17 mouse cellular contexts compared by ENCODE assay signal in the genomic region with DNA sequence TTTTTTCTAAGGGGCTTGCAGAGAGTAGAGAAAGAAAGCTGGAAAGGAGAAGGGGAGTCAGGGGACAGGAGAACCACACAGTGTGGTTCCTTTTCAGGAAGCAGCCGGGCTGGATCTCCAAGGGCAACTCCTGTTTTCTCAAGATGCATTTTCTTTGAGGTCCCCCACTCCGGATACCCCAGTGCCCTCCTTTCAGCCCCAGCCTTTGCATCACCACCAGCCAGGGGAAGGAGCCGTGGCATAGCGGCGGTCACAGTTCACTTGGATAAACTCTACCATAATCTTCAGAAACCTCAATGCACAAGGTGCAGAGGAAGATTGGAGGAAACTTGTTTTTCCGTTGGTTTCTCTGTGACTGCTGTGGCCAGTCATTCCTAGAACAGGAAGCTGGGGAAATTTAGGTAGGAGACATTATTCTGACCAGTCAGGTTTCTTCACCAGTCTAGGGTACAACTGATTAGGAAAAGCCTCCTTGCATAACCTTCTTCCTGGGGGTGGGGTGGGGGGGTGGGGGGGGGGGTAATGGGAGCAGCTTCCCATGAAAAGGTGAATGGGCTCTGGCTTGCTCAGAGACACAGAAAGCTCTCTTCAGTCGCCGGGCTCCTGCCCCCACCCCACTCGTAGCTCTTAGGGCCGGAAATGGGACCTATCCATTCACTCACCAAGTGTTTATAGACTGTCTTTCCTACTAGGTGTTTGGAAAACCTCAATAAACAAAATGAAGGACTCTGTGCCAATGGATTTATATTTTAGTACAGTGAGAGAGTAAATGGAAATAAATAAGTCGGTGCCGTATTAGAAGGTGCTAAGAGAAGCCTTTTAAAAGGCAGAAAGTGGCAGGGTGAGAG.
A peak's percentile ranks its signal among the peaks of the same experiment; 100 is the strongest.
DNase-seq lines count a peak whose midpoint lies in the region; ATAC-seq and TF ChIP-seq lines count a peak whose summit lies in the region.
"Had no signal": no experiment of that assay in that cellular context is flagged by ENCODE, and none has a peak within 500 bp of the region (broad histone marks: within the 10 kb centered on the region; RNA-seq: fewer than 3 reads in every experiment).

No protein-coding gene starts in this region.

- H3K36me3 ChIP-seq in lung, postnatal 0 days (ENCODE audit: insufficient read depth, low read length), result no peaks in the 10 kb centered on the region
- H3K36me3 ChIP-seq in kidney, embryonic 15.5 days, result no peaks in the 10 kb centered on the region
- no peaks in the 10 kb centered on the region for H3K36me3 ChIP-seq in intestine, embryonic 16.5 days (ENCODE audit: control insufficient read depth, insufficient read depth, low read length)
- H3K36me3 ChIP-seq: hindbrain, embryonic 13.5 days; limb, embryonic 15.5 days had no signal

- 36% methylated on average over 12 of the region's 12 CpGs for WGBS in lung, postnatal 0 days
- WGBS in kidney, embryonic 15.5 days, result 76% methylated on average over 12 of the region's 12 CpGs
- WGBS in intestine, embryonic 16.5 days, result 68% methylated on average over 12 of the region's 12 CpGs

- no peaks in the 10 kb centered on the region for H3K27me3 ChIP-seq in lung, postnatal 0 days (replicated peaks; ENCODE audit: insufficient read depth, low read length)
- no peaks in the 10 kb centered on the region for H3K27me3 ChIP-seq in kidney, embryonic 15.5 days
- H3K27me3 ChIP-seq in intestine, embryonic 16.5 days (replicated peaks; ENCODE audit: control insufficient read depth, insufficient read depth, low read length), result no peaks in the 10 kb centered on the region
- H3K27me3 ChIP-seq: hindbrain, embryonic 13.5 days; limb, embryonic 15.5 days had no signal

- H3K27ac ChIP-seq in lung, postnatal 0 days (ENCODE audit: low read length), result no peak overlapping the region
- no peak overlapping the region for H3K27ac ChIP-seq in kidney, embryonic 15.5 days
- H3K27ac ChIP-seq in intestine, embryonic 16.5 days (ENCODE audit: low read length), result no peak overlapping the region
- H3K27ac ChIP-seq: hindbrain, embryonic 13.5 days; limb, embryonic 15.5 days; stomach, postnatal 0 days had no signal

- peak; percentile 34 for DNase-seq in thymus, postnatal 0 days (ENCODE audit: low spot score)
- no peak for DNase-seq in thymus, adult 18-20 months
- peak; percentile 38 for DNase-seq in liver
- DNase-seq in lung, postnatal 0 days (ENCODE audit: low spot score), result peak; percentile 11
- no peak for DNase-seq in cerebellum, adult 11 months
- DNase-seq: cerebellum, adult 2 months; embryo, embryonic 11 days; gastrocnemius, postnatal 10 days; spleen, adult 18-20 months had no signal

- no peaks in the 10 kb centered on the region for H3K9me3 ChIP-seq in lung, postnatal 0 days (ENCODE audit: low read length)
- no peaks in the 10 kb centered on the region for H3K9me3 ChIP-seq in kidney, embryonic 15.5 days (replicated peaks)
- no peaks in the 10 kb centered on the region for H3K9me3 ChIP-seq in intestine, embryonic 16.5 days (ENCODE audit: control insufficient read depth, low read length)
- H3K9me3 ChIP-seq: limb, embryonic 15.5 days had no signal

- ATAC-seq in lung, postnatal 0 days, result peak; percentile 47; the same call in 1 of the 2 replicates
- 0 out of 2 replicates have a peak, but pooled peaks have one; percentile 40 for ATAC-seq in monocyte, adult 5-6 weeks (replicated peaks; ENCODE audit: insufficient number of reproducible peaks, low FRiP score, low TSS enrichment, poor library complexity, severe bottlenecking)
- no peak for ATAC-seq in kidney, embryonic 15.5 days (replicated peaks; ENCODE audit: low FRiP score)
- no peak for ATAC-seq in intestine, embryonic 16.5 days
- ATAC-seq: forebrain, embryonic 16.5 days; intestine, postnatal 0 days had no signal

- H3K9ac ChIP-seq in lung, postnatal 0 days (replicated peaks; ENCODE audit: low read depth), result no peak overlapping the region
- H3K9ac ChIP-seq in kidney, embryonic 15.5 days, result no peak overlapping the region
- H3K9ac ChIP-seq in intestine, embryonic 16.5 days (ENCODE audit: low read depth, low read length), result no peak overlapping the region
- H3K9ac ChIP-seq: hindbrain, embryonic 13.5 days; limb, embryonic 15.5 days had no signal

- no peaks in the 10 kb centered on the region for H3K4me1 ChIP-seq in lung, postnatal 0 days (ENCODE audit: insufficient read depth, low read depth, low read length)
- 0 out of 2 replicates have a peak, but pooled peaks cover 3% of the 10 kb centered on the region for H3K4me1 ChIP-seq in kidney, embryonic 15.5 days
- H3K4me1 ChIP-seq in intestine, embryonic 16.5 days (ENCODE audit: control insufficient read depth, insufficient read depth, low read length), result no peaks in the 10 kb centered on the region
- H3K4me1 ChIP-seq: hindbrain, embryonic 13.5 days; limb, embryonic 15.5 days had no signal

- TF ChIP-seq EP300 in lung, postnatal 0 days (IDR thresholded peaks at IDR 0.05), result 0 out of 2 replicates have a peak, but pooled peaks have one; percentile 37

- no peak for TF ChIP-seq CTCF in lung, postnatal 0 days (IDR thresholded peaks at IDR 0.05)

- no peak overlapping the region for H3K4me3 ChIP-seq in lung, postnatal 0 days (ENCODE audit: low read depth, low read length)
- H3K4me3 ChIP-seq in kidney, embryonic 15.5 days (replicated peaks), result no peak overlapping the region
- H3K4me3 ChIP-seq in intestine, embryonic 16.5 days (ENCODE audit: low read length), result no peak overlapping the region
- H3K4me3 ChIP-seq: hindbrain, embryonic 13.5 days; limb, embryonic 15.5 days had no signal

- H3K4me2 ChIP-seq in lung, postnatal 0 days (replicated peaks; ENCODE audit: low read depth, low read length), result no peak overlapping the region; the same call in 1 of the 2 replicates
- H3K4me2 ChIP-seq in kidney, embryonic 15.5 days, result no peak overlapping the region
- H3K4me2 ChIP-seq in intestine, embryonic 16.5 days (ENCODE audit: low read depth, low read length), result no peak overlapping the region
- H3K4me2 ChIP-seq: hindbrain, embryonic 13.5 days; limb, embryonic 15.5 days had no signal

Comparison
In these comparisons a context has a peak if more than half of its experiments do, and no peak if none do; other contexts are left out.
1. DNase-seq: peak in thymus, postnatal 0 days (single experiment), liver (single experiment) and lung, postnatal 0 days (single experiment); none in thymus, adult 18-20 months (0 of 2) and cerebellum, adult 11 months (single experiment).
2. ATAC-seq: peak in lung, postnatal 0 days (single experiment) and monocyte, adult 5-6 weeks (single experiment); none in kidney, embryonic 15.5 days (single experiment) and intestine, embryonic 16.5 days (single experiment).